Mouse (Mus musculus) spleen, adult 2 months (tissue): Measurements from ENCODE around the gene Pomt1.

Experiments used
- CTCF ChIP-seq: fragments of 200-500 bp; IDR thresholded peaks from 2 replicates; pipeline ENCODE4 v1.5.1; 2011; ENCODE audit warnings: mild to moderate bottlenecking, inconsistent platforms; ENCODE audit not compliant: insufficient read depth, insufficient read length, insufficient replicate concordance; ENCODE audit errors: extremely low read depth
- POLR2A ChIP-seq: fragments of 200-500 bp; IDR thresholded peaks from 2 replicates; pipeline ENCODE4 v1.6.1; 2011; ENCODE audit warnings: low read depth, low read length, inconsistent platforms

DNA sequence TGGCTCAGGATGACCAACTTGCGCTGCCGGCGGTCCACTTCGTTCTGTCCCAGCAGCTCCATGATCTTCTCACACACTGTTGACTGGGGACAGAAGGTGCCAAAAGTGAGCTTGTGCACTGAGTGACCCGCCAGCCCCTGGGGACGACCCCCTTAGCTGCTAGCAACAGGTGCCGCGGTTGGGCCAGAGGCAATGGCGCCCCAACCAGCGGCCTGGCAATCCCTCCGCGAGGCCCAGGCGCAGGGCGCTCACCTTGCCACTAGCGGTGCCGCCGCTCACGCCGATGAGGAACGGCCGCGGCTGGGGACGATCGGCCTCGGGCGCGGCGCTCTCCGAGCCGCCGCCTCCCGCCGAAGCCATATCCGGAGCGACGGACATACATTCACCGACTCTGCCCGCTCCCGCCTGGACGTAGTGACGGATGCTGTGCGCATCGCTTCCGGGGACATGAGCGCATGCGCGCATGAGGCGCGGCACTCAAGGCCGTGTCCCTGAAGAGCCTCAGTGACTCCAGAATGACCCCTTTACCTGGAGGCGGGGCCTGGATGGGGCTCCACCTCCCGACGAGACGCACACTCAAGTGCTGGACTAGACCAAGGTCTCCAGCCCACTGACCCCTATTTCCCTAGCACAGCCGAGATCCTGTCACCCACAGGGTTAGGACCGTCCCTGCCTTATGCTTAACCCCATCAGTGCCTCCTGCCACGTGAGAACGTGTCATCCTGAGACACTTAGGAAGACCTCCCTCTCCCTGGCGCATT, 23.4 kb downstream of the Pomt1 start, which contains the start of gene Uck1:
- TF ChIP-seq CTCF (no peak), POLR2A (peak; percentile 82)
